Mouse (Mus musculus): ENCODE data around the gene Ttc23.

DNA sequence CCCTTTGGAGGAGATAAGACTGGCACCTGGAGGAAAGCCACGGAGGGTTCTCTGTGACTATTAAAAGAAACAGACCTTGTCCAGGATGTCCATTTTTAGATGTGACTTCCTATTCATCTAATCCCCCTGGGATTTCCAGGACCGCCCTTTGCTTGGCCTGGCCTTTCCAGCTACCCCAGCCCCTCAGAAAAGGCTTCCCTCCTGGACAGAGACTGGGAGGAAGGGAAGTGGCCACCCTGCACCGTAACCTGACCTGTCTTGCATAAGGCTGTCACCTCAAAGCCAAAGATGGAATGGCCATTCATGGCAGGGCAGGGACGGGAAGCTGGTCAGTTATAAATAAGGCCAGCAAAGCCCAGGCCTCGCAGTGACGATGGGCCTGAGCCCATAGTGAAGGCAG is 43.8 kb downstream of the Ttc23 start:
- TF ChIP-seq POLR2A (IDR thresholded peaks at IDR 0.05; ENCODE audit: borderline replicate concordance, insufficient read depth, low read length) (no peak), CTCF (IDR thresholded peaks at IDR 0.05; ENCODE audit: borderline replicate concordance, insufficient read depth, low read depth, low read length) (no peak)
